Mouse (Mus musculus): ENCODE measurements around the gene Sept14. TPM values are rescaled to one million over a fixed set of nuclear protein-coding genes. Genes with fewer than 3 reads are reported as not detected.

The Sept14 gene
- polyA plus RNA-seq (2017; shearing (Covaris generic)) = under 1 TPM; 0.30 to 0.54 TPM

GRCm38 (mm10) chr5:129708412-129708811 is at the start of gene Sept14:
Gene Sept14, minus strand, starts transcription at chr5:129708512.

GRCm38 (mm10) chr5:129724834-129725773 is 16.8 kb upstream of the Sept14 start, which contains the start of gene Nipsnap2:
Gene Nipsnap2, plus strand, starts transcription at chr5:129725063.

GRCm38 (mm10) chr5:129715326-129715861 is 7.1 kb upstream of the Sept14 start, which contains the start of gene Mrps17:
Gene Mrps17, plus strand, starts transcription at chr5:129715497.

GRCm38 (mm10) chr5:129670036-129670458 is 38.3 kb downstream of the Sept14 start, which contains the start of gene Zfp11:
Gene Zfp11, minus strand, starts transcription at chr5:129670099.

Other genes with a start within 250 kb of the Sept14 start
- gene Sfswap, start 207.3 kb downstream of the Sept14 start, polyA plus RNA-seq (2017; shearing (Covaris generic)) = 10 to 100 TPM; 46.2 to 52.0 TPM
- gene Mmp17, start 124.3 kb downstream of the Sept14 start, polyA plus RNA-seq (2017; shearing (Covaris generic)) = 1 to 10 TPM; 1.5 to 3.6 TPM
- gene Zfp11, start 38.4 kb downstream of the Sept14 start, polyA plus RNA-seq (2017; shearing (Covaris generic)) = 1 to 10 TPM; 3.1 to 4.4 TPM
- 100 to 1,000 TPM in 1 of 2 experiments, 10 to 100 TPM in 1; 89.5 to 115 TPM for gene Mrps17, start 7.0 kb upstream of the Sept14 start, polyA plus RNA-seq (2017; shearing (Covaris generic))
- 10 to 100 TPM; 27.5 to 38.4 TPM for gene Nipsnap2, start 16.6 kb upstream of the Sept14 start, polyA plus RNA-seq (2017; shearing (Covaris generic))
- 10 to 100 TPM; 54.0 to 61.0 TPM for gene Psph, start 78.9 kb upstream of the Sept14 start, polyA plus RNA-seq (2017; shearing (Covaris generic))
- 10 to 100 TPM; 22.9 to 40.9 TPM for gene Sumf2, start 138.5 kb upstream of the Sept14 start, polyA plus RNA-seq (2017; shearing (Covaris generic))
- 100 to 1,000 TPM; 415 to 430 TPM for gene Chchd2, start 179.0 kb upstream of the Sept14 start, polyA plus RNA-seq (2017; shearing (Covaris generic))
- gene Zbed5, start 187.2 kb upstream of the Sept14 start, polyA plus RNA-seq (2017; shearing (Covaris generic)) = 1 to 10 TPM; 1.3 to 3.4 TPM
- gene Phkg1, start 190.0 kb upstream of the Sept14 start, polyA plus RNA-seq (2017; shearing (Covaris generic)) = 1 to 10 TPM; 1.2 to 1.7 TPM
- gene Nupr1l, start 200.0 kb upstream of the Sept14 start, polyA plus RNA-seq (2017; shearing (Covaris generic)) = 1 to 10 TPM in 1 of 2 experiments, under 1 TPM in 1; 0.36 to 2.4 TPM
- gene Vkorc1l1, start 233.5 kb upstream of the Sept14 start, polyA plus RNA-seq (2017; shearing (Covaris generic)) = 10 to 100 TPM; 15.3 to 17.9 TPM

All from inflammation-experienced regulatory T-cells (primary cell).